Mouse (Mus musculus) stomach, embryonic 16.5 days (tissue): ENCODE data around the gene Fto. TPM values are rescaled to one million over a fixed set of nuclear protein-coding genes. Genes with fewer than 3 reads are reported as not detected.

Experiments
- ATAC-seq: fragments of 200-750 bp; cut with Nextera tagmentation; 2 replicates; pipeline ENCODE4 v1.8.0; 2017; ENCODE audit warnings: moderate number of reproducible peaks, moderate TSS enrichment; ENCODE audit not compliant: insufficient read depth, low FRiP score
- H3K27ac ChIP-seq: fragments of 300-500 bp; sonication (generic); 2 replicates; pipeline ENCODE4 v1.5.1; 2014; ENCODE audit warnings: low read length
- H3K27me3 ChIP-seq: fragments of 300-500 bp; sonication (generic); 2 replicates; pipeline ENCODE4 v1.6.1; 2014; ENCODE audit warnings: low read length, control low read depth, mixed read lengths; ENCODE audit not compliant: control insufficient read depth, insufficient read depth
- H3K36me3 ChIP-seq: fragments of 300-500 bp; sonication (generic); 2 replicates; pipeline ENCODE4 v1.6.1; 2014; ENCODE audit warnings: low read length; ENCODE audit not compliant: control insufficient read depth, insufficient read depth
- H3K4me1 ChIP-seq: fragments of 300-500 bp; sonication (generic); 2 replicates; pipeline ENCODE4 v1.6.1; 2014; ENCODE audit warnings: low read length, control low read depth, mixed read lengths; ENCODE audit not compliant: control insufficient read depth, insufficient read depth
- H3K4me2 ChIP-seq: fragments of 300-500 bp; sonication (generic); 2 replicates; pipeline ENCODE4 v1.6.1; 2014; ENCODE audit warnings: low read depth, low read length, mixed read lengths
- H3K4me3 ChIP-seq: fragments of 300-500 bp; sonication (generic); replicated peaks from 2 replicates; pipeline ENCODE4 v1.5.1; 2014; ENCODE audit warnings: mild to moderate bottlenecking, low read length
- H3K9ac ChIP-seq: fragments of 300-500 bp; sonication (generic); 2 replicates; pipeline ENCODE4 v1.6.1; 2014; ENCODE audit warnings: low read length
- H3K9me3 ChIP-seq: fragments of 300-500 bp; sonication (generic); replicated peaks from 2 replicates; pipeline ENCODE4 v1.6.1; 2016; ENCODE audit warnings: low read length, control low read depth; ENCODE audit not compliant: control insufficient read depth
- WGBS: fragments of 180-500 bp; shearing (Covaris S2); extraction: QIAGEN DNeasy Blood & Tissue Kit; methylation state at CpG from one replicate; pipeline ENCODE4 v1.1.7; 2014; 5-methylcytosine and 5-hydroxymethylcytosine counted together
- polyA plus RNA-seq: library from polyadenylated mRNA; unstranded; fragments of >200 nt; fragmentation: Nextera tagmentation; extraction: Ambion mirVana; gene quantifications from 2 replicates; pipeline ENCODE4 v1.2.1, GENCODE M21; 2015

Gene Fto
- polyA plus RNA-seq, 1 experiment from 2014 or later: 73.4 TPM

DNA sequence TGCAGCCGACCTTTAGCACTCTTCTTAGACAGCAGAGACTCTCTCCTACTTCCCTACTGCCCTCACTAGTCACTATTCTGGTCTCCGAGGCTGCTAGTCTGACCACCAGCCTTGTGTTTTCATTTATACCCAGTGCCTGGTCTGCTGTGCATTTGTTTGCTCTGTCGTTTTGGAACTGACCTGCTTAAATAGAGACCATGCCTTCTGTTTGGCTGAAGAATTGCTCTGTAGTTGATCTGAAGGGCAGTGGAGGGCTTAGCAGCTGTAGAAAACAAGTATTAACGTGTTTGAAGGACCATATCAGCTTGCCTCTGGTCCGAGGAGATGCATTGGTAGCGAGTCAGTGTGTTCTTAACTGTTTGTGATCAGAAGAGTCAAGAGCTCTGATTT is 16.1 kb downstream of the Fto start:
- Histone ChIP-seq H3K4me3 (no peak overlapping the region), H3K4me1 (peaks cover 38% of the 10 kb centered on the region), H3K27ac (peak overlapping the region; percentile 34; the same call in 1 of the 2 replicates), H3K27me3 (no peaks in the 10 kb centered on the region), H3K36me3 (no peaks in the 10 kb centered on the region), H3K4me2 (no peak overlapping the region), H3K9me3 (no peaks in the 10 kb centered on the region), H3K9ac (peak overlapping the region; percentile 12; the same call in 1 of the 2 replicates)
- ATAC-seq: no peak
- 37% methylated on average over 6 of the region's 6 CpGs for WGBS

DNA sequence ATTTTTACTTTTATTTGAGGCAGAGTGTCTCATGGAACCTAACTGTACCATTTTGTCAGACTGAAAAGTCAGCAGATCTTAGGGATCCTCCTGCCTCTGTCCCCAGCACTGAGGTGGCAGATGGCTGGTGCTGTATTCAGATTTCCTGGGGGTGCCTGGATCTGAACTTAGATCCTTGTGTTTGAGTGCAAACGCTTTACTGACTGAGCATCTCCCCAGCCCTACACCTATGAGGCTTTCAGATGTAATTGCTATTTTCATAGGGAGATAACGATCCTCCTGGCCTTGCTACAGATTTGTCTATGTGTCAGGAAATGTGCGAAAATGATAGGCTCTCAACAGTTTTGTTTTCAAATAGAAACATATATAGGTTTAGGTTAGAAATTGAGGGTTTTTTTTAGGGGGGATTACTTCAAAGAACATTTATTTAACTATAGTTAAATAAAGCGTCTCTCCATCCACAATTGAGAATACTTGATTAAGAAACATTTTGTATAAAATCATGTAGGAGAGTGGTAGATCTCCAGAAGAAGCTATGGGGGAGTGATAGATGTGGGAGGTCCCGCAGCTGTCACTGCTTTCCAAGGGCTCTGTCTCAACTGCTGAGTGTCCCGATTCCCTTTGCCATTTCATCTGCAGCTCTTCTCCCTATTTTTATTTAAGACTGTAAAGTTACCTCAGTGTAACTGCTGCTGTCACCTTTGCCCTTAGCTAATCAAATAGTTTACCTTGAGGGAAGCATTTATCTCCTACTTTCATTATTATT is 25.2 kb downstream of the Fto start:
- H3K9ac ChIP-seq: no peak overlapping the region
- peaks cover 15% of the 10 kb centered on the region for H3K4me1 ChIP-seq
- 73% methylated on average over 6 of the region's 6 CpGs for WGBS
- no peak overlapping the region for H3K4me2 ChIP-seq
- ATAC-seq: no peak
- no peak overlapping the region for H3K27ac ChIP-seq
- no peaks in the 10 kb centered on the region for H3K9me3 ChIP-seq
- H3K36me3 ChIP-seq: no peaks in the 10 kb centered on the region
- H3K27me3 ChIP-seq: no peaks in the 10 kb centered on the region
- H3K4me3 ChIP-seq: no peak overlapping the region

DNA sequence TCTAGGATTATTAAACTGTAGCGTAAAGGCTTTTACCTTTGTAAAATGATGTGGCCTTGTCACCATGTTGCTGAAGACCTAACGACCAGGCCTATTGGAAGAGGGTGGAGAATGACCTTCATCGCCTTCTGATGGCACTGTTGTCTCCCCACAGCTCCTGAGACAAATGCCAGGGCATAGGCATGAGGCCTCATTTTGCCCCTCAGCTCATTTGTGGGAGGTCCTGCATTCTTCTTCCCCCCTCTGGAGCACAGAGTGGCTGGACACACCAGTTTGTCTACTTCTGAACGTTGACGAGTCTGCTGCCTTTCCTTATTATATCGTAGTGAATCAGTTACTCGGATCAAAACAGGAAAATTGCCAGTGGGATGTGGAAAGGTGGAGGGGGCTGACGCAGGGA is 26.3 kb downstream of the Fto start:
- H3K4me1 ChIP-seq: peaks cover 15% of the 10 kb centered on the region
- H3K27ac ChIP-seq: no peak overlapping the region
- no peak for ATAC-seq
- H3K4me2 ChIP-seq: no peak overlapping the region
- no peaks in the 10 kb centered on the region for H3K36me3 ChIP-seq
- 74% methylated on average over 8 of the region's 8 CpGs for WGBS
- H3K4me3 ChIP-seq: no peak overlapping the region
- no peak overlapping the region for H3K9ac ChIP-seq
- no peaks in the 10 kb centered on the region for H3K27me3 ChIP-seq
- no peaks in the 10 kb centered on the region for H3K9me3 ChIP-seq

DNA sequence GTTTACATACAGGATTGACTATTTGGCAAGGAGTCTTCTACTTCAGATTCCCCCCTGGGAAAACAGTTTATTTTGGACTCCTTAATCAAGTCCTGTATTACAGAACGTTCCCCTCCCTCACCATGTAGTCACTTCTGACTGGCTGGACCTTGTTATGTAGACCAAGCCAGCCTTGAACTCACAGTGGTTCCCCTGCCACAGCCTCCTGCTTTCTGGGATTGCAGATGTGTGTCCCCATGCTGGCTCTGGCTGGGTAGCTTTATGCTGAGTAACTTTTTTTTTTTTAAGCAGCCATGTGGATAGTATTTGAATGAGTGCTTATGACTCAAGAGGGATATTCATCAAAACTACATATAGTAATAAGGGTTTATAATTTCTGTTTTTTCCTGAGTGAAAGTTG is 27.4 kb downstream of the Fto start:
- peaks cover 19% of the 10 kb centered on the region for H3K4me1 ChIP-seq
- H3K36me3 ChIP-seq: no peaks in the 10 kb centered on the region
- no peak for ATAC-seq
- H3K4me2 ChIP-seq: no peak overlapping the region
- 25% methylated on average over 1 of the region's 1 CpGs for WGBS
- H3K4me3 ChIP-seq: no peak overlapping the region
- no peaks in the 10 kb centered on the region for H3K9me3 ChIP-seq
- no peak overlapping the region for H3K9ac ChIP-seq
- no peak overlapping the region for H3K27ac ChIP-seq
- no peaks in the 10 kb centered on the region for H3K27me3 ChIP-seq

DNA sequence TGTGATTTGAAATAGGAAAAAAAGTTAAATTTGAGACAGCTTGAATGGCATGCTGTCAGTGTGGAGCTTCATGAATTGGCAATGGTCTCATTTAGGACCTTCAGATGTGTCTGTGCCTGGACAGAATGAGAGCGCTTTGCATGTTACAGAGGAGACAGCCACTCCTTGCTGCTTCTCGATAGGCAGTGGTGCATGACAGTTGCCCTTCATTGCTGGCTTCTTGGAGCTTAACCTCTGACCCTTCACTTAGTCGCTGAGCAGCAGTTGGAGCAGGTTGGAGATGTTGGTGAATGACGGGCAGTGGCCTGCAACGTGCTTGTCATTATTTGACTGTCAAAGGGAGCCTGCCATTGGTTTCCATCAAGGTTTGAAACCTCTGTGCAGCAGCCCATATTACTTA is 28.9 kb downstream of the Fto start:
- H3K27me3 ChIP-seq: no peaks in the 10 kb centered on the region
- peaks cover 20% of the 10 kb centered on the region for H3K4me1 ChIP-seq
- 61% methylated on average over 5 of the region's 5 CpGs for WGBS
- H3K36me3 ChIP-seq: no peaks in the 10 kb centered on the region
- no peak overlapping the region for H3K9ac ChIP-seq
- H3K9me3 ChIP-seq: no peaks in the 10 kb centered on the region
- H3K27ac ChIP-seq: no peak overlapping the region
- no peak for ATAC-seq
- H3K4me3 ChIP-seq: no peak overlapping the region
- H3K4me2 ChIP-seq: no peak overlapping the region

DNA sequence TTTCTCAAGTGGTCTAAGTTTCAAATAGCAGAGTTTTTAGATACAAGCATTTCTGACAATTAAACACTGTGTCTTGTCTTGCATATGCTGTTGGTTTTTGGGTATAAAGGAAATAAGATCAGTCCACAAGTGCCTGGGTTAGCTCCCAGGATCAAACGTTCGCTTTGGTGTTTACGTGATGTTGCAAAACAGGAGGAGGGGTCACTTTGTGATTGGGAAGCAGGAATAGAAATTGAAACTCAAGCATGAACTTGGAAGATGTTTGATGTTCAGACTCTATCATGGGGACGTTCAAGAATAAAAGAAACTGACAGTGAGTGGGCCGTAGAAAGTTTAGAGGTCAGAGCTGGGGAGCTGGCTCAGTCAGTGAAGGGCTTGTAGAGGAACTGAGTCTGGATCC is 29.5 kb downstream of the Fto start:
- peaks cover 25% of the 10 kb centered on the region for H3K4me1 ChIP-seq
- no peaks in the 10 kb centered on the region for H3K27me3 ChIP-seq
- no peak overlapping the region for H3K9ac ChIP-seq
- H3K4me2 ChIP-seq: no peak overlapping the region
- no peaks in the 10 kb centered on the region for H3K36me3 ChIP-seq
- no peak overlapping the region for H3K27ac ChIP-seq
- no peak overlapping the region for H3K4me3 ChIP-seq
- 77% methylated on average over 5 of the region's 5 CpGs for WGBS
- no peaks in the 10 kb centered on the region for H3K9me3 ChIP-seq
- ATAC-seq: no peak

DNA sequence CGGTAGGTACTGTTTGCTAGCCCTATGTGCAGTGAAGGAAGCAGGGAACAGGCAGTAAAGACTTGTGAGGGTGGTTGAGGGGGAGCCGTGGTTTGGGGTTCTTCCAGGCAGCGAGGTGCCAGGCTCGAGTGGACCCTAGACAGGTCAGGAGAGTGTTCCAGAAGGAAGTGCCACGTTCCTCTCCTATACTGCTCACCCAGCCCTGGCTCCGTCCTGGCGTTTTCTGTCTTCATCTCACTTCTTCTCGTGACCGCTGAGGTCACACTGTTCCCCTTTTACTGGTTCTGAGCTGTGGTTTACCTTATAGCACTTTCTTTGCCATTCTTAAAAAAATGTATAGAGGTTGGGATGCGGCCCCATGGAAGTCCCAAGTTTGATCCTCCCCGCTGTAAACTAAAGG is 31.3 kb downstream of the Fto start:
- H3K9me3 ChIP-seq: no peaks in the 10 kb centered on the region
- no peak overlapping the region for H3K27ac ChIP-seq
- 86% methylated on average over 11 of the region's 11 CpGs for WGBS
- no peak overlapping the region for H3K4me3 ChIP-seq
- no peaks in the 10 kb centered on the region for H3K36me3 ChIP-seq
- no peaks in the 10 kb centered on the region for H3K27me3 ChIP-seq
- H3K4me2 ChIP-seq: no peak overlapping the region
- H3K4me1 ChIP-seq: peaks cover 21% of the 10 kb centered on the region
- ATAC-seq: no peak
- H3K9ac ChIP-seq: no peak overlapping the region

DNA sequence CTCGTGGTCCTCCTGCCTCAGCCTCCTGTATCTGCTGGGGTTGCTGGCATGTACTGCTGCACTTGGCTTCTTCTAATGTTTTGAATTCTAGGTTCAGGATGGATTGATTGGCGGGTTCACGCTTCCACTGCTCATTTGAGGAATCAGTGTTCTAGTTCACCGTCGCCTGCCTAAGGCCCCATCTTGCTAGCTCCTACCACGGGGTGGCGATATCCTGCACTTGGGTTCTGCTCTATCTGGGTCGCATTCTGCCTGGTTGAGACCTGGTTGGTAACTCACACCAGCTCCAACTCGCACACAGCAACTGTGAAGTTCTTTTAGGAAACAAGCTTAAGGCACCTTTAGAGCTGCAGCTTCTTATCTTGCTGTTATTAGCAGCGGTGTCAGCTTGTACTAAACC is 33.8 kb downstream of the Fto start:
- Histone ChIP-seq H3K9ac (no peak overlapping the region), H3K27me3 (no peaks in the 10 kb centered on the region), H3K36me3 (no peaks in the 10 kb centered on the region), H3K4me2 (no peak overlapping the region), H3K27ac (no peak overlapping the region; the same call in 1 of the 2 replicates), H3K4me3 (no peak overlapping the region), H3K9me3 (no peaks in the 10 kb centered on the region), H3K4me1 (peaks cover 15% of the 10 kb centered on the region; the same call in 1 of the 2 replicates)
- no peak for ATAC-seq
- 75% methylated on average over 10 of the region's 10 CpGs for WGBS

DNA sequence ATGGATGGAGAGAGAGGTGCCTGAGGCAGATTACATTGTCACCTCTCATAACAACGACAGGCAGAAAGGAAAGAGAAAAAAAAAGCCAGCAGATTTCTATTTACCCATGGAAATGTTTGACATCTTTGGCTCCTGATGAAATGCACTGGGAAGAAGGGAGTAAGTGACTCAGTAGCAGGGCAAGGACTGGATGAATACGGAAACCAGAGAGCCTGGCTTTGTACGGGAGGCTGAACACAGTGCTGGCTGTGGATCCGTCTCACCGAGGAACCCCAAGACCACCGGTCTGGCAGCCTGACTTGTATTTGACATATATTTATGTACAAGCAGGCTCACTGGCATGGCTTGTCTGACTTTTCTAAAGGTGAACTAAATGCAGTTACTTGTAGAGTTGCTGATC is 34.3 kb downstream of the Fto start:
- Histone ChIP-seq H3K9ac (no peak overlapping the region), H3K27me3 (no peaks in the 10 kb centered on the region), H3K9me3 (no peaks in the 10 kb centered on the region), H3K4me2 (no peak overlapping the region), H3K36me3 (no peaks in the 10 kb centered on the region), H3K27ac (peak overlapping the region; percentile 26; the same call in 1 of the 2 replicates), H3K4me3 (no peak overlapping the region), H3K4me1 (peaks cover 15% of the 10 kb centered on the region; the same call in 1 of the 2 replicates)
- WGBS: 51% methylated on average over 6 of the region's 6 CpGs
- no peak for ATAC-seq
